Mouse (Mus musculus): ENCODE data around the gene Nkiras2.
"Not testable (repeated sequence)": the region's sequence is repeated elsewhere in the genome, so short reads cannot be mapped to it uniquely, and the experiment has no call there.

The Nkiras2 gene

GRCm38 (mm10) chr11:100601372-100601771, 17.7 kb upstream of the Nkiras2 start:
- DNase-seq: no peak

GRCm38 (mm10) chr11:100603155-100603554, 15.9 kb upstream of the Nkiras2 start:
- DNase-seq: peak; percentile 77

GRCm38 (mm10) chr11:100603813-100604212, 15.2 kb upstream of the Nkiras2 start:
- peak; percentile 78 for DNase-seq

GRCm38 (mm10) chr11:100604321-100605005, 14.6 kb upstream of the Nkiras2 start:
- DNase-seq: no peak

GRCm38 (mm10) chr11:100605451-100605850, 13.6 kb upstream of the Nkiras2 start:
- no peak for DNase-seq

GRCm38 (mm10) chr11:100607121-100607520, 11.9 kb upstream of the Nkiras2 start:
- no peak for DNase-seq

GRCm38 (mm10) chr11:100608796-100609195, 10.2 kb upstream of the Nkiras2 start:
- DNase-seq: no peak

GRCm38 (mm10) chr11:100609355-100609996, 9.6 kb upstream of the Nkiras2 start:
- no peak for DNase-seq

GRCm38 (mm10) chr11:100609997-100610680, 8.9 kb upstream of the Nkiras2 start:
- DNase-seq: peak; percentile 94

GRCm38 (mm10) chr11:100611627-100612026, 7.4 kb upstream of the Nkiras2 start:
- DNase-seq: no peak

- DNase-seq: no peak
Measured at GRCm38 (mm10) chr11:100613241-100613640, 5.8 kb upstream of the Nkiras2 start.

GRCm38 (mm10) chr11:100616332-100616731, 2.7 kb upstream of the Nkiras2 start:
- no peak for DNase-seq

- not testable (repeated sequence) for DNase-seq
Measured at GRCm38 (mm10) chr11:100616836-100617235, 2.2 kb upstream of the Nkiras2 start.

- DNase-seq: no peak
Measured at GRCm38 (mm10) chr11:100617480-100617879, 1.6 kb upstream of the Nkiras2 start.

- peak; percentile 100 for DNase-seq
Measured at GRCm38 (mm10) chr11:100619485-100619975, 486 bp downstream of the Nkiras2 start.

GRCm38 (mm10) chr11:100619982-100620381, 938 bp downstream of the Nkiras2 start, which contains the start of gene Dnajc7:
Gene Dnajc7, minus strand, starts transcription at chr11:100620168.
- DNase-seq: no peak

- DNase-seq: peak; percentile 99
Measured at GRCm38 (mm10) chr11:100622714-100623113, 3.7 kb downstream of the Nkiras2 start.

GRCm38 (mm10) chr11:100623867-100624266, 4.8 kb downstream of the Nkiras2 start:
- DNase-seq: peak; percentile 95

- peak; percentile 92 for DNase-seq
Measured at GRCm38 (mm10) chr11:100625754-100626700, 7.0 kb downstream of the Nkiras2 start.

GRCm38 (mm10) chr11:100626701-100627195, 7.7 kb downstream of the Nkiras2 start:
- DNase-seq: peak; percentile 97

- no peak for DNase-seq
Measured at GRCm38 (mm10) chr11:100628056-100628455, 9.0 kb downstream of the Nkiras2 start.

GRCm38 (mm10) chr11:100628862-100629352, 9.9 kb downstream of the Nkiras2 start:
- no peak for DNase-seq
